Mouse (Mus musculus): ENCODE results near the gene Psmd2. TPM values are rescaled to one million over a fixed set of nuclear protein-coding genes. Genes with fewer than 3 reads are reported as not detected.

Psmd2 gene
- polyA plus RNA-seq, 1 experiment from 2014 or later, result 136 TPM

DNA sequence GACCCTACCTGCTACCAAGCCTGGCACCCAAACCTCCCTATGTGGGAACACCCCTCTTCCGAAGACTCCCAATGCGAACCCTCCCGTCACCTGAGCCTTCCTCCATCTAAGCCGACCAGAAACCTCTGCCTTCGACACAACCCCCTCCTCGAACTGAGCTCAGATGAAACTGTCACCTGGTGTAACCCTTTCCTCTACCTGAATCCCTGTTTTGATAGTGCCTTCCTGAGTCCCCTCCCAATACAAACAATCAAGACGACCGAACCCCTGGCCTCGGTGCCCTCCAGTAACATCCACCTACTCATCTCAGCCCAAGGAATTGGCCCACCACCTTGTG is 31.1 kb upstream of the Psmd2 start:
- Histone ChIP-seq H3K9me3 (ENCODE audit: control insufficient read depth) (no peaks in the 10 kb centered on the region), H3K4me1 (replicated peaks; ENCODE audit: control insufficient read depth, insufficient read depth, low read length) (peaks cover 7% of the 10 kb centered on the region), H3K27ac (ENCODE audit: low read depth, low read length) (no peak overlapping the region), H3K4me3 (ENCODE audit: low read depth, low read length) (peak overlapping the region; percentile 66), H3K36me3 (ENCODE audit: control insufficient read depth, insufficient read depth) (0 out of 2 replicates have a peak, but pooled peaks cover 4% of the 10 kb centered on the region), H3K9ac (ENCODE audit: low read depth, low read length) (no peak overlapping the region), H3K4me2 (replicated peaks; ENCODE audit: low read depth) (peak overlapping the region; percentile 99), H3K27me3 (replicated peaks; ENCODE audit: control insufficient read depth, insufficient read depth, low read length) (peaks cover 20% of the 10 kb centered on the region)
- TF ChIP-seq CTCF (IDR thresholded peaks at IDR 0.05; ENCODE audit: low read depth), result no peak
- under 1% methylated on average over 9 of the region's 9 CpGs for WGBS
- ATAC-seq, result no peak

DNA sequence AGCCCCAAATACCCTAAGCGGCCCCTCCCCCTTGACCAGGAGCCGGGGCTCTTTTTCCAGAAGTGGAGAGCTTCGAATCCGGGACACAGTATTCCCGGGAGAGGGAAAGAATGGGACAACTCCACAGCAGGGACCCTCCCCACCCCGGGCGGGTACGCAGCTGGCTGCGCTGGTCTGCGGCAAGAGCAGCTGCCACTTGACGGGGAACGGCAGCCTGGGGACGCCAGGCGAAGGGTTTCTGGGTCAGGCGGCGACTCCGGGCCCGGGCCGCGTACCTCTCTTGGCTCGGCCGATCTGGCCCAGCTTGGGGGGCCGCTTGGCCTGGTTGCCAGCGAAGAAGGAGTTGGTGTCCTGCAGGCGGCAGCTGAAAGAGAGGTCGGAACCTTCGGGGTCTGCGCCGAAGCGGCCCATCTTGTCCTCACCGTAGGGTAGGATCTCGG is 30.7 kb upstream of the Psmd2 start:
- no peak for ATAC-seq
- H3K36me3 ChIP-seq (ENCODE audit: control insufficient read depth, insufficient read depth), result 0 out of 2 replicates have a peak, but pooled peaks cover 4% of the 10 kb centered on the region
- no peak for TF ChIP-seq CTCF (IDR thresholded peaks at IDR 0.05; ENCODE audit: low read depth)
- peak overlapping the region; percentile 99 for H3K4me2 ChIP-seq (replicated peaks; ENCODE audit: low read depth)
- peaks cover 7% of the 10 kb centered on the region for H3K4me1 ChIP-seq (replicated peaks; ENCODE audit: control insufficient read depth, insufficient read depth, low read length)
- WGBS, result under 1% methylated on average over 25 of the region's 32 CpGs
- no peak overlapping the region for H3K27ac ChIP-seq (ENCODE audit: low read depth, low read length)
- peak overlapping the region; percentile 66 for H3K4me3 ChIP-seq (ENCODE audit: low read depth, low read length)
- H3K27me3 ChIP-seq (replicated peaks; ENCODE audit: control insufficient read depth, insufficient read depth, low read length), result peaks cover 20% of the 10 kb centered on the region
- H3K9ac ChIP-seq (ENCODE audit: low read depth, low read length), result peak overlapping the region; percentile 42; the same call in 1 of the 2 replicates
- H3K9me3 ChIP-seq (ENCODE audit: control insufficient read depth), result no peaks in the 10 kb centered on the region

GRCm38 (mm10) chr16:20621191-20621990 is 30.1 kb upstream of the Psmd2 start, which contains the start of gene Camk2n2:
TSS of gene Camk2n2 (minus strand) at chr16:20621287.
- under 1% methylated on average over 77 of the region's 92 CpGs for WGBS
- Histone ChIP-seq H3K27ac (ENCODE audit: low read depth, low read length) (no peak within 1 kb of the TSS), H3K9me3 (ENCODE audit: control insufficient read depth) (no peaks in the 10 kb centered on the region), H3K4me2 (replicated peaks; ENCODE audit: low read depth) (peak within 1 kb of the TSS; percentile 99), H3K27me3 (replicated peaks; ENCODE audit: control insufficient read depth, insufficient read depth, low read length) (peaks cover 20% of the 10 kb centered on the region), H3K4me1 (replicated peaks; ENCODE audit: control insufficient read depth, insufficient read depth, low read length) (peaks cover 7% of the 10 kb centered on the region), H3K36me3 (ENCODE audit: control insufficient read depth, insufficient read depth) (0 out of 2 replicates have a peak, but pooled peaks cover 4% of the 10 kb centered on the region), H3K4me3 (ENCODE audit: low read depth, low read length) (peak within 1 kb of the TSS; percentile 66), H3K9ac (ENCODE audit: low read depth, low read length) (peak within 1 kb of the TSS; percentile 42)
- no peak for TF ChIP-seq CTCF (IDR thresholded peaks at IDR 0.05; ENCODE audit: low read depth)
- ATAC-seq, result peak; percentile 44; the same call in 1 of the 2 replicates

- Histone ChIP-seq H3K27ac (ENCODE audit: low read depth, low read length) (no peak overlapping the region), H3K9ac (ENCODE audit: low read depth, low read length) (no peak overlapping the region), H3K27me3 (replicated peaks; ENCODE audit: control insufficient read depth, insufficient read depth, low read length) (peaks cover 20% of the 10 kb centered on the region), H3K4me1 (replicated peaks; ENCODE audit: control insufficient read depth, insufficient read depth, low read length) (peaks cover 7% of the 10 kb centered on the region), H3K4me3 (ENCODE audit: low read depth, low read length) (peak overlapping the region; percentile 66), H3K36me3 (ENCODE audit: control insufficient read depth, insufficient read depth) (0 out of 2 replicates have a peak, but pooled peaks cover 4% of the 10 kb centered on the region), H3K4me2 (replicated peaks; ENCODE audit: low read depth) (peak overlapping the region; percentile 99), H3K9me3 (ENCODE audit: control insufficient read depth) (no peaks in the 10 kb centered on the region)
- peak; percentile 67 for ATAC-seq
- TF ChIP-seq CTCF (IDR thresholded peaks at IDR 0.05; ENCODE audit: low read depth), result no peak
- under 1% methylated on average over 37 of the region's 37 CpGs for WGBS
Measured at GRCm38 (mm10) chr16:20621991-20622685, 29.3 kb upstream of the Psmd2 start.

- Histone ChIP-seq H3K36me3 (ENCODE audit: control insufficient read depth, insufficient read depth) (0 out of 2 replicates have a peak, but pooled peaks cover 4% of the 10 kb centered on the region), H3K4me1 (replicated peaks; ENCODE audit: control insufficient read depth, insufficient read depth, low read length) (peaks cover 7% of the 10 kb centered on the region), H3K9me3 (ENCODE audit: control insufficient read depth) (no peaks in the 10 kb centered on the region), H3K4me3 (ENCODE audit: low read depth, low read length) (no peak overlapping the region), H3K27me3 (replicated peaks; ENCODE audit: control insufficient read depth, insufficient read depth, low read length) (peaks cover 20% of the 10 kb centered on the region), H3K27ac (ENCODE audit: low read depth, low read length) (no peak overlapping the region), H3K4me2 (replicated peaks; ENCODE audit: low read depth) (no peak overlapping the region), H3K9ac (ENCODE audit: low read depth, low read length) (no peak overlapping the region)
- ATAC-seq, result no peak
- 52% methylated on average over 2 of the region's 2 CpGs for WGBS
- TF ChIP-seq CTCF (IDR thresholded peaks at IDR 0.05; ENCODE audit: low read depth), result no peak
Measured at GRCm38 (mm10) chr16:20623211-20623610, 28.2 kb upstream of the Psmd2 start.

GRCm38 (mm10) chr16:20628871-20629391 is 22.5 kb upstream of the Psmd2 start:
- Histone ChIP-seq H3K4me2 (replicated peaks; ENCODE audit: low read depth) (no peak overlapping the region), H3K27ac (ENCODE audit: low read depth, low read length) (no peak overlapping the region), H3K9ac (ENCODE audit: low read depth, low read length) (no peak overlapping the region), H3K9me3 (ENCODE audit: control insufficient read depth) (no peaks in the 10 kb centered on the region), H3K4me3 (ENCODE audit: low read depth, low read length) (no peak overlapping the region), H3K4me1 (replicated peaks; ENCODE audit: control insufficient read depth, insufficient read depth, low read length) (no peaks in the 10 kb centered on the region), H3K36me3 (ENCODE audit: control insufficient read depth, insufficient read depth) (no peaks in the 10 kb centered on the region), H3K27me3 (replicated peaks; ENCODE audit: control insufficient read depth, insufficient read depth, low read length) (peaks cover 20% of the 10 kb centered on the region; the same call in 1 of the 2 replicates)
- 60% methylated on average over 11 of the region's 11 CpGs for WGBS
- no peak for ATAC-seq
- no peak for TF ChIP-seq CTCF (IDR thresholded peaks at IDR 0.05; ENCODE audit: low read depth)
